Mouse (Mus musculus): Measurements from ENCODE around the gene Olfr71.

The Olfr71 gene

GRCm38 (mm10) chr4:43709869-43710268 lies at the start of gene Olfr71:
Gene Olfr71 (minus strand): TSS chr4:43710255.
- no peak for DNase-seq

- DNase-seq, result no peak
These were observed 47.2 kb upstream of the Olfr71 start for GRCm38 (mm10) chr4:43757213-43757612.

GRCm38 (mm10) chr4:43745187-43745586 lies 35.1 kb upstream of the Olfr71 start:
- DNase-seq, result no peak

GRCm38 (mm10) chr4:43743099-43743498 lies 33.0 kb upstream of the Olfr71 start:
- DNase-seq, result no peak

- no peak for DNase-seq
These were observed 32.6 kb upstream of the Olfr71 start for GRCm38 (mm10) chr4:43742637-43743036.

- no peak for DNase-seq
These were observed 31.5 kb upstream of the Olfr71 start for GRCm38 (mm10) chr4:43741526-43741925.

- DNase-seq, result no peak
These were observed 29.1 kb upstream of the Olfr71 start for GRCm38 (mm10) chr4:43738989-43739674.

GRCm38 (mm10) chr4:43737144-43737543 lies 27.1 kb upstream of the Olfr71 start:
- peak; percentile 31 for DNase-seq

- no peak for DNase-seq
These were observed 23.1 kb upstream of the Olfr71 start for GRCm38 (mm10) chr4:43733186-43733585.

GRCm38 (mm10) chr4:43732171-43732570 lies 22.1 kb upstream of the Olfr71 start:
- DNase-seq, result no peak

- DNase-seq, result no peak
These were observed 20.8 kb upstream of the Olfr71 start for GRCm38 (mm10) chr4:43730750-43731297.

GRCm38 (mm10) chr4:43729794-43730550 lies 19.9 kb upstream of the Olfr71 start, which contains the start of gene Spaar:
Gene Spaar (plus strand): TSS chr4:43730034.
- peak; percentile 71 for DNase-seq

- no peak for DNase-seq
These were observed 19.1 kb upstream of the Olfr71 start for GRCm38 (mm10) chr4:43729126-43729525.

- peak; percentile 77 for DNase-seq
These were observed 18.5 kb upstream of the Olfr71 start for GRCm38 (mm10) chr4:43728576-43728954.

- no peak for DNase-seq
These were observed 17.9 kb upstream of the Olfr71 start for GRCm38 (mm10) chr4:43727718-43728575.

GRCm38 (mm10) chr4:43726995-43727394 lies 16.9 kb upstream of the Olfr71 start, which contains the start of gene Hrct1:
Gene Hrct1 (plus strand): TSS chr4:43727188.
- DNase-seq, result peak; percentile 83

- DNase-seq, result peak; percentile 52
These were observed 16.4 kb upstream of the Olfr71 start for GRCm38 (mm10) chr4:43726228-43726993.

GRCm38 (mm10) chr4:43724764-43725163 lies 14.7 kb upstream of the Olfr71 start:
- peak; percentile 49 for DNase-seq

- no peak for DNase-seq
These were observed 12.1 kb upstream of the Olfr71 start for GRCm38 (mm10) chr4:43722191-43722590.

GRCm38 (mm10) chr4:43720491-43721228 lies 10.6 kb upstream of the Olfr71 start:
- DNase-seq, result no peak

- DNase-seq, result peak; percentile 86
These were observed 3.7 kb upstream of the Olfr71 start for GRCm38 (mm10) chr4:43713652-43714219.
